In genomic region chr14:46787787-46788504, GRCm38 (mm10) we compare ENCODE assay signal across 8 mouse cellular contexts. TPM values are rescaled to one million over a fixed set of nuclear protein-coding genes. Genes with fewer than 3 reads are reported as not detected.
DNase-seq lines count a peak whose midpoint lies in the region; ATAC-seq and TF ChIP-seq lines count a peak whose summit lies in the region.

Gene Cnih1, minus strand, starts transcription at chr14:46788411.

- TF ChIP-seq CTCF in midbrain, postnatal 0 days (IDR thresholded peaks at IDR 0.05), result peak; percentile 89

- peak within 1 kb of the TSS; percentile 99 for H3K27ac ChIP-seq in embryonic facial prominence, embryonic 14.5 days (replicated peaks; ENCODE audit: low read depth, low read length)
- H3K27ac ChIP-seq in limb, embryonic 14.5 days (replicated peaks; ENCODE audit: low read depth, low read length), result peak within 1 kb of the TSS; percentile 99
- peak within 1 kb of the TSS; percentile 98 for H3K27ac ChIP-seq in midbrain, postnatal 0 days (ENCODE audit: low read depth, low read length)

- H3K4me3 ChIP-seq in embryonic facial prominence, embryonic 14.5 days (ENCODE audit: low read depth, low read length), result peak within 1 kb of the TSS; percentile 97
- peak within 1 kb of the TSS; percentile 97 for H3K4me3 ChIP-seq in limb, embryonic 14.5 days (replicated peaks; ENCODE audit: low read length)
- H3K4me3 ChIP-seq in midbrain, postnatal 0 days (ENCODE audit: low read depth, low read length), result peak within 1 kb of the TSS; percentile 89

- H3K4me1 ChIP-seq in embryonic facial prominence, embryonic 14.5 days (ENCODE audit: control insufficient read depth, insufficient read depth, low read length), result peaks cover 16% of the 10 kb centered on the region
- peaks cover 25% of the 10 kb centered on the region for H3K4me1 ChIP-seq in limb, embryonic 14.5 days (ENCODE audit: control insufficient read depth, insufficient read depth, low read length)
- H3K4me1 ChIP-seq in midbrain, postnatal 0 days (ENCODE audit: insufficient read depth, low read length), result peaks cover 5% of the 10 kb centered on the region; the same call in 1 of the 2 replicates

- peaks cover 12% of the 10 kb centered on the region for H3K36me3 ChIP-seq in embryonic facial prominence, embryonic 14.5 days (ENCODE audit: control insufficient read depth, insufficient read depth, low read length)
- peaks cover 8% of the 10 kb centered on the region for H3K36me3 ChIP-seq in limb, embryonic 14.5 days (ENCODE audit: control insufficient read depth, insufficient read depth, low read length)
- H3K36me3 ChIP-seq in midbrain, postnatal 0 days (ENCODE audit: insufficient read depth, low read length), result no peaks in the 10 kb centered on the region

- no peaks in the 10 kb centered on the region for H3K9me3 ChIP-seq in embryonic facial prominence, embryonic 14.5 days (ENCODE audit: control insufficient read depth, low read length)
- no peaks in the 10 kb centered on the region for H3K9me3 ChIP-seq in limb, embryonic 14.5 days (ENCODE audit: control insufficient read depth, low read length)
- no peaks in the 10 kb centered on the region for H3K9me3 ChIP-seq in midbrain, postnatal 0 days (ENCODE audit: low read length)

- peak; percentile 29; the same call in 1 of the 2 replicates for TF ChIP-seq POLR2A in limb, embryonic 14.5 days (IDR thresholded peaks at IDR 0.05; ENCODE audit: borderline replicate concordance, extremely low read depth, insufficient read depth, insufficient read length)

- DNase-seq in 3T3-L1 (ENCODE audit: low read depth, low spot score), result peak; percentile 79
- peak; percentile 79 to 86 for DNase-seq in adrenal gland, postnatal 4 days (ENCODE audit: low spot score in 2 of 2)
- DNase-seq in embryonic facial prominence, embryonic 14.5 days (ENCODE audit: low spot score), result peak; percentile 96
- peak; percentile 89 for DNase-seq in heart, adult 8-10 months (ENCODE audit: low spot score)
- DNase-seq in kidney, adult 9 months, result peak; percentile 91
- peak; percentile 92 for DNase-seq in limb, embryonic 14.5 days (ENCODE audit: low spot score)
- DNase-seq in midbrain, postnatal 0 days (ENCODE audit: low spot score), result peak; percentile 94
- DNase-seq in spleen, postnatal 14 days (ENCODE audit: low spot score in 2 of 2), result peak; percentile 86 to 90

- peak within 1 kb of the TSS; percentile 98 for H3K9ac ChIP-seq in embryonic facial prominence, embryonic 14.5 days (ENCODE audit: low read depth, low read length)
- H3K9ac ChIP-seq in limb, embryonic 14.5 days (ENCODE audit: low read depth, low read length, severe bottlenecking), result peak within 1 kb of the TSS; percentile 98
- peak within 1 kb of the TSS; percentile 97 for H3K9ac ChIP-seq in midbrain, postnatal 0 days (replicated peaks; ENCODE audit: low read length, poor library complexity, severe bottlenecking)

- WGBS in embryonic facial prominence, embryonic 14.5 days, result under 1% methylated on average over 54 of the region's 86 CpGs
- WGBS in limb, embryonic 14.5 days, result under 1% methylated on average over 67 of the region's 86 CpGs
- under 1% methylated on average over 83 of the region's 86 CpGs for WGBS in midbrain, postnatal 0 days

- no peaks in the 10 kb centered on the region for H3K27me3 ChIP-seq in embryonic facial prominence, embryonic 14.5 days (replicated peaks; ENCODE audit: control insufficient read depth, insufficient read depth, low read length)
- no peaks in the 10 kb centered on the region for H3K27me3 ChIP-seq in limb, embryonic 14.5 days (ENCODE audit: control insufficient read depth, insufficient read depth, low read length)
- H3K27me3 ChIP-seq in midbrain, postnatal 0 days (ENCODE audit: insufficient read depth, low read length), result no peaks in the 10 kb centered on the region

- peak within 1 kb of the TSS; percentile 81 for H3K4me2 ChIP-seq in embryonic facial prominence, embryonic 14.5 days (ENCODE audit: low read depth, low read length)
- peak within 1 kb of the TSS; percentile 46 for H3K4me2 ChIP-seq in limb, embryonic 14.5 days (replicated peaks; ENCODE audit: low read depth, low read length, severe bottlenecking)
- H3K4me2 ChIP-seq in midbrain, postnatal 0 days (ENCODE audit: low read depth, low read length, poor library complexity, severe bottlenecking), result peak within 1 kb of the TSS; percentile 69

- ATAC-seq in embryonic facial prominence, embryonic 14.5 days (ENCODE audit: low read depth), result peak; percentile 97
- ATAC-seq in limb, embryonic 14.5 days (ENCODE audit: low FRiP score, low read depth), result peak; percentile 95
- ATAC-seq in midbrain, postnatal 0 days (ENCODE audit: low FRiP score), result peak; percentile 95

RNA-seq across cellular contexts. Expression of gene Cnih1, which starts in this region (rescaled TPM):
- total RNA-seq in adrenal gland, postnatal 4 days (2021), result 10 to 100 TPM; 97.2 to 98.1 TPM
- polyA plus RNA-seq in embryonic facial prominence, embryonic 14.5 days (2014; fragmentation: Nextera tagmentation; extraction: Ambion mirVana), result 214 and 219 TPM in 2 replicates
- 10 to 100 TPM; 45.4 to 56.3 (median 48.6) TPM for total RNA-seq in heart, adult 8-10 months (2022)
- polyA plus RNA-seq in limb, embryonic 14.5 days (2012; rRNA removed), result 104 and 120 TPM in 2 replicates
- polyA plus RNA-seq in limb, embryonic 14.5 days (2014; fragmentation: Nextera tagmentation; extraction: Ambion mirVana), result 202 and 208 TPM in 2 replicates
- 91.7 and 104 TPM in 2 replicates for total RNA-seq in midbrain, postnatal 0 days (2014; rRNA removed)
- polyA plus RNA-seq in midbrain, postnatal 0 days (2015; fragmentation: Nextera tagmentation; extraction: Ambion mirVana), result 207 and 218 TPM in 2 replicates

Comparison
In these comparisons a context has a peak if more than half of its experiments do, and no peak if none do; other contexts are left out.
1. Peak in every context shown above with its lines: DNase-seq, ATAC-seq, H3K4me3 ChIP-seq and H3K27ac ChIP-seq.